Mouse (Mus musculus) lung, postnatal 0 days (tissue): Measurements from ENCODE around the gene Aldh1l2.

Experiments used
- CTCF ChIP-seq: IDR thresholded peaks from 2 replicates; pipeline ENCODE4 v1.5.1; 2016; ENCODE audit warnings: antibody characterized with exemption, mild to moderate bottlenecking
- EP300 ChIP-seq: IDR thresholded peaks from 2 replicates; pipeline ENCODE4 v1.6.1; 2016; ENCODE audit warnings: antibody characterized with exemption, mild to moderate bottlenecking, control low read depth

DNA sequence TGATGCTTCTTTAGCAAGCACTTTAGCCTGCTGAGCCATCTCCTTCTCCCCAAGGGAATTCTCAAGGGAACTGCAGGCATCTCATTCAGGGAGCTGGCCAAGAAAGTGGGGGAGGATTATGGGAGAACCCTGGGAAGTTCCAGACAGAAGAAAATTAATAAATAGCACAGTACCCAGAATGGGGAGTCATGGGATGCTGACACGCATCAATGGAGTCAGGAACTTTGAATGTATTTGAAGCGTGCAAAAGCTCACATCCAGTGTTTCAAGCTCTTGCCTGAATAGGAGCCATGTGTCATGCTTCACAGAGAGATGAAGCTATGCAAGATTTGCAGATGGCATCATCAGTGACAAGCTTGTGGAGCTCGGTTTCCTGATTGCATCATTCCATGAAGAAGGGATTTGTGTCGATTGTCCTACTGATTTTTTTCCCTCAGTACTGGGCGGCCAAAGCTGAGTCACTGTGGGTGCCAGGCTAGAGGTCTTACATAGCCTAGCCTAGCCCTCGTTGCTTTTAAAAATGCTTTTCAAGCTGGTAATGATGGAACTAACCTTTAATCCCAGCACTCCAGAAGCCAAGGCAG, 3.5 kb downstream of the Aldh1l2 start:
- TF ChIP-seq CTCF: no peak
- no peak for TF ChIP-seq EP300
